Mouse (Mus musculus): ENCODE measurements at regions not wholly inside any gene's neighbourhood (a gene's known extent, or its start where the extent isn't known, plus 50 kb on each side); places are given as distances from the start of the nearest gene placed in this dataset.
A peak's percentile ranks its signal among the peaks of the same experiment; 100 is the strongest.
"Not testable (repeated sequence)": the region's sequence is repeated elsewhere in the genome, so short reads cannot be mapped to it uniquely, and the experiment has no call there.

DNA sequence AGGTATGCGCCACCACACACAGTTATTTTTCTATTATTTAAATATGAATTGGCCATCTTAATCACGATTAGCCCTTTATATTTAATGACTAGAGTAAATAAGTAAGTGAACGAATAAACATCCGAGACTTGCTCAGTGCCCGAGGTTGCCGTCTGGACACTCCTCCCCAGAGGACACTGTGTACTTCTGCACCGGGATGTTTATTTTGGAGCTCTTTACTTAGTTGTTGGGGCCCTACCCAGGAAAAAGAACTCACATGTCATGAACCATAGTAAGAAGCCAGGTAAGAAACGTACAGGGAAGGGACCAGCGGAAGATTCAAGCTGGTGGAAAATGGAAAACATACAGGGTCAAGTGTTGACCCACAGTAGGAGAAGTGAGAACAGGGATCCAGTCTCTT, 89.0 kb downstream of the Akr1d1 start:
- no peak for DNase-seq

DNA sequence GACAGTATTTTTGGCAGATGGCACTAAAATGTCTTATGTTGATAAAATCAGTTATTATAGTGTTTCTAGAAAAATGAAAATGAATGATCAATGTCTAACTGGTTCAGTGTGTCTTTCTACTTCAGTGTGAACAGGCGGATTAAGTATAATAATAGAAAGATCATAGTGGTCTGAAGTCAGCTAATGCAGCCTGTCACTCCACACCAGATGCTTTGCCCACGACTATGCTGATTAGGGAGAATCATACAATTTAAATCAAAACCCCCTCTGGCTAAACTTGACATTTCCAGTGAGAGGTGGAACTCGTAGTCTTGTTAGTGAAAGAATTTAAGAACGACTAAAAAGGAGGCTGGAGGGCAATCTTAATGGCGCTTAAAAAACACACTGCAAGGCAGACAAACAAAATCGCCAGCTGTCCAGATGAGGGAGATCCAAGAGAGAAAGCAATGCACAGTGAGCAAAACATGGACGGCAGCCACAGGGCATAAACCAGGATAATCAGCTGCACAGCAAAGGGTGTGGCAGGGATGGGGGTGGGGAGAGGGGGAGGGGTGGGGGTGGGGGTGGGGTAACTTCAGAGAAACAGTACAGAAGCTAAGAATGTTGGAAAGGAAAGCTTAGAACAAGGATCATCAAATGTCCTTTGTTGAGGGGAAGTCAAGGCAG, 91.5 kb downstream of the Akr1d1 start:
- no peak for DNase-seq

DNA sequence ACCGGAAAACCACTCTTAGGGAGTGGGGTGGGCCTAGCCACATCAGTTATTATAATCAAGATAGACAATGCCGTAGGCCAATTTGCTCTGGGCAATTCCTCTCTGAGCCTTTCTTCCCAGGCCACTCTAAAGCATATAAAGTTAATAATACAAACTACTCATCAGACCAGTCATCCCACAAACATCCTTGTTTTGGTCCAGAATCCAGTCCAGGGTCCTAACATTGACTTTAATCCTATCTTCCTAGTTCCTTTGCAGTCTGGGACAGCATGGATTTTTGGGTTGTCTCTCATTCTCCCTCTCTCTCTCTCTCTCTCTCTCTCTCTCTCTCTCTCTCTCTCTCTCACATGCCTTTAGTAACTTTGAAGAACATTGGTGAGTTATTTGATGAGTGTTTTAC, 92.3 kb downstream of the Akr1d1 start:
- no peak for DNase-seq

DNA sequence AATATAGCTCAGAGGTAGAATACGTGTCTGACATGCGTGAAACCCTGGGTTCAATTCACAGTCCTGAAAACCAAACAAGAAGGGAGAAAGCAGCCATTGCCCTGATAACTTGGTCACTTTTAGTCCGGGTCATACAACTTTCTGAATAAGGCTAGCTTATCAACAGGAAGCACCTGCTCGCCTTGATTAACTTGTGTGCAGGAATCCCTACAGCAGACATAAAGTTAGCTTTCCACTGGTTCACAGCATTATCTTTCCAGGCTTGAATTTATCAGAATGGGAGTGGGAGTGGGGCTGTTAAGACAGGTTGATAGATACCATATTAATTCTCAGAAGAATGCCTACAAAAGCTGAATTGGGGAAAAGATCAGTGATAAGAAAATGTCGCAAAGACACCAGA, 97.2 kb downstream of the Akr1d1 start:
- no peak for DNase-seq

DNA sequence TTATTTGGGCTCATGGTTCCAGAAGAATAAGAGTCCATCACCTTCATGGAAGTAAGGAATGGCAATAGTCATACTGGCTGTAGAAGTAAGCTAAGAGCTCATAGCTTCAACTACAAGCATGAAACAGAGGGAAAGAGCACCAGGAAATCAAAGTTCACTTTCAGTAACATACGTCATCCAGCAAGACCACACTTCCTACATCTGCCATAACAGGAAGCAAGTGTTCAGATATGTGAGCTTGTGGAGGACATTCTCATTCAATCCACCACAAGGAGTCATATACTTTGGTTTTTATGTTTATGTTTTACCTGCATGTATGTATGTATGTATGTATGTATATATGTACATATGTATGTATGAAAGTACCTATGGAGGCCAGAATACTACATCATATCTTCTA, 104.0 kb downstream of the Akr1d1 start:
- DNase-seq, result no peak

DNA sequence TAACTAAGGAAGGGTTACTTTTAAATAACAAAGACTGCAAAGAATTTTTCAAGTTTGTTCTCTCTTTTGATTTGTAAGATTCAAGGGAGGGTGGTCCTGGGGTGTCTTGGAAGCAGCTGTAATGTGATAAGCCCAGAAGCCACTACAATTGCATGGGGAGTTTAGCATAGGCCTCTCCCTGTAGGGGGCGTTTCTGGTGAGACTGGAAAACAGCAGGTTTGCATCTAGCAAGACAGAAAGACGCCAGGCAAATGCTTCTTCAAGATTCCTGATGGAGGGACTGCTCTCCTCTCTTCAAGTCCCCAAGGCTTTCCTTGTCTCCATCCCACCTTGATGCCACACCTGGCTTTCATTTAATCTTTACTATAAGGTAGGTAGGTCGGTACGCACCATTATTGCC, 112.1 kb downstream of the Akr1d1 start:
- DNase-seq, result no peak

DNA sequence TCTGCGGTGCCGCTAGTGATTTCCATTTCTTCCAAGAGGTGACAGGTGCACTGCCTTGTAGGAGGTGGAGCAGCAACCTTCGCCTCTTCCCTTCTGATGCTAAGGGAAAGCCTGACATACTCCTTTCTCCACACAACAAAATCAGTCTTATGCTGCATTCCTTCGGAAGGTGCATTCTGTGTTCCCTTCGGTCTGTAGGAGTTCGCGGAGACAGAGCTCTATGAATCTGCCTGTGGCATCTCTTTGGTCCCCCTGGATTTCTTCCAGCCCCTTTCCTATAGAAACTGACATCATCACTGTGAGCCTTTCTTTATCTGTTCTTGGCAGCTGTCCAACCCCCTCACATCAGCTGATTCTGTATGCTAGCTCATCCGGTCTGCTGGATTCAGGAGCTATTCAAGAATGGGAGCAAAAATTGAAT, 112.7 kb downstream of the Akr1d1 start:
- DNase-seq, result peak; percentile 58

DNA sequence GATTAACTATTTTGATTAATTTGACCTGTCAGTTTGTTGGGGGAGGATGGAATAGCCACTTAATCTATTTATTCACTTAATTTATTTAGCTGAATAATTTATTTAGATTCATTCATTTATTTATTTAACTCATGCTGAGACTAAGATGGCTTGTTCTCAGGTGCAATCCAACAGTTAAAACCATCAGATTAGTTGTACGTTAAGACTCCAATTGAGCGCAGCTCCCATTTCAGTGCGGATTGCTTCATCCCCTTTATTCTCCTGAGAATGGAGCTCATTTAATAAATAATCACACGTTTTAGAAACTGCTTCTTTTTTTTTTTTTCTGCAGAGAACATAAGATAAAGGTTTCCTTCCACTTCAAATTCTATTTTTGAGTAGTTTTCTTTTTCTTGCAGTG, 113.2 kb downstream of the Akr1d1 start:
- no peak for DNase-seq

DNA sequence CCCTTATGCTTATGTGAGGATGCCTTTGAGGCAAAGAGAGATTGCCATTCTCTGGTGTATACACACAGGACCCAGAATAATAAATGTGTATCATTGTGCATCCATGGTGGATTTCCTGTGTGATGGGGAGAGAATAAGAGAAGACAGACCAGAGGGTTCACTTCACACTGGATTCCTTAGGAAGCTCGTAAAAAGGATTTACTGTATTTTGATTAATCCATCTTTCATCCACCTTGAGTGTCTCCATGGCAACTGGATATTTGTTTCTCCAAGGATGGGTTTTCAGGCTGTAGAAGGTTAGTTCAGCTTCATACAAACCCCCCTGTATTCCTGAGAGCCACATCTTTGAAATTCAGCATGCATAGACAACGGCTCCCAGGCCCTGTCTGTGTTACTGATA, 113.7 kb downstream of the Akr1d1 start:
- no peak for DNase-seq

DNA sequence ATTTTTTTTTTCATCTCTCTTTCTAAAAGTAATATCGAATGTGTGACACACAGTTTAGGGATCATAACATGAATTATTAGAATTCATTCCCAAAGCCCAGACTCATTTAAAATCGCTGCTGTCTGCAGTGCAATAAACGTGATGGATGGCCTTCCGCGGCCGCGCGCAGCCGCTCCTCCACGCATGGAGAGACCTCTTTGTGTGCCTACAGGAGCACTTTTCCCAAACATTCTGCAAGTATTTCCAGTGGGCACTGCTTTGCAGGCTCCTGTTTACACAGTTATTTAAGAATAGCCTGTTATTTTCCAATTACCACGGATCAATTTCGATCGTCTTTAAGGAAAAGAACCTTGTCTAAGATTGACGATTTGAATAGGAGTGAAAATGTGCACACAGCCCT, 115.6 kb downstream of the Akr1d1 start:
- no peak for DNase-seq

DNA sequence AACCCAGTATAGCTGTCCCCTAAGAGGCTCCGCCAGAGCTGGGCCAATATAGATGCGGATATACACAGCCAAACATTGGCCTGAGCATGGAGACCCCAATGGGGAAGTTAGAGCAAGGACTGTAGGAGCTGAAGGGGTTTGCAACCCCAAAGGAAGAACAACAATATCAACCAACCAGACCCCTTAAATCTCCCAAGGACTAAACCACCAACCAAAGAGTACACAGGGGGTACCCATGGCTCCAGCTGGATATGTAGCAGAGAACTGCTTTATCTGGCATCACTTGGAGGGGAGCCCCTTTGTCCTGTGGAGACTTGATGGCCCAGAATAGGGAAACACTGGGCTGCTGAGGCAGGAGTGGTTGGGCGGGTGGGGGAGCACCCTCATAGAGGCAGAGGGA, 127.3 kb downstream of the Akr1d1 start:
- not testable (repeated sequence) for DNase-seq

DNA sequence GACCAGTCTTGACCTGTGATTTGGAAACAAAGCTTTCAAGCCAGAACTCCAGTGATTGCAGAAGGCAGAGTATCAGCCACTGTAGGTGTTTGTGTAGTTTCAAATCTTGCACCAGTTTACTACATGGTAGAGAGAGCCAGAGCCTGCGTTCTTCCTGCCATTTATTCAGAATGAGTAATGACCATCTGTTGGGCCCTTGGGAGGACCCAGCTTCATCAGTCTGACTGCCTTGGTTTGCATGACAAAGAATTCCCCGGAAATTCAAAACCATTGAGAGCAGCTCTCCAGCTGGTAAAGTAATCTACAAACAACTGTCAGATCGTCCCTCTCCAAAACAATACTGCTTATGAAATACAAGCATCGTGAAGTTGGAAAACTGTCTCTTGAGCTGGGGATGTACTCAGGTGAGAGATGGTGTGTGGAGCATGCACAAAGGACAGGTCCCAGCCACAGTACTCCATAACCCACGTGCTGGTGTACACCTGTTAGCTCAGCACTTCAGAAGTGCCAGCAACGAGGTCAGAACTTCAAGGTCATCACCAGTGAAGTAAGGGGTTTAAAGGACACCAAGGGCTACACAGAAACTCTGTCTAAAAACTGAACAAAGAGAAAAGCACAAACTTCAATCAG, 128.2 kb downstream of the Akr1d1 start:
- DNase-seq, result no peak

DNA sequence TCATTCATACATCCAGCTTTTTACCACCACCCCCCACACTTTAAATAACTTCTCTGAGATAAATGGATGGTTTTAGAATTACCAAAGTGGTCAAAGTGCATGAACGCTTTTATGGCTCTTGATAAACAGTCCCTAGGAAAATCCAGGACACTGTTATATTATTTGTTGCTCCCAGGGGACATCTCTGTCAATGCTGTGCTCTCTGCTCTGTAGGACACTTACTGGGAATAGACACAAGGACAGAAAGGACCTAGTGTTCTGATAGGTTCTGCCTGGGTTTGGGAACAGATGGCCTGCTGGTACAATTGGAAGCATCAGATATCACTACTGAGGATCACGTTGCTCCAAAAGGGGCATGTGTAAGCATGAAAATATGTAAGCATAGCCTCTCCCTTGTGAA, 132.8 kb downstream of the Akr1d1 start:
- DNase-seq, result no peak

DNA sequence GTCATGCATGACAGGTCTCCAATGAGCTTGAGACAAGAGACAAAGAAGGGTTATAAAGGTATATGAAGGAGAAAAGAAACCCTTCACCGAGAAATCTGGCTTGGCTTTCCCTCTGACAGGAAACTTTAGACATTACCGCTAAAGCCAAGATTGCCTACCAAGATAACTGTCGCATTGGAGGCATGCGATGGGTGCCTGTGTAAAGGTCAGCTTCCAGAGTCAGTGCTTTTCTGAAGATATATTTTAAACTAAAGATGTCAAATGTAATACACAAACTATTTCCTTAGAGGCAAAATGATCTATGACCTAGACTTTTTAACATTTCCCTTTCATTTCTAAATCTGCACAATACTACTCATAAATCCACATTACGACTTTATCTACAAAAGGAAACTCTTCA, 135.6 kb downstream of the Akr1d1 start:
- no peak for DNase-seq

DNA sequence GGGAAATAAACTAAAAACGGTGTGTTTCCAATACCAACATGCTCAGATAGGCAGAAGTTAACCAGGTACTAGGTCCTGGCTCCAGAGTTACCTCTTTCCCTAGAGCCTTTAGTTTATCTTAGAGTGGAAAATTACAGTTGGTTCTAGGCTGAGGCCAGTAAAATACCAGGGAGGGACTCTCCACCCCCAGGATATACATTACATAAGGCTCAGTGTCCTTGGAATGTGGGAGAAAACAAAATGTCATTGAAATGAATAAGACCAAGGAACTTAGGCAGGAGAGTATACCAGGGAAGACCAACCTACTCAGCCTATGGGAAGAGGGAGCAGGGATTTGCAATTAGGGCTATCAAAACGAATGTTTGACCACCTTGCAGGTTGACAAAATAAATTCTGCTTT, 139.4 kb downstream of the Akr1d1 start:
- no peak for DNase-seq

DNA sequence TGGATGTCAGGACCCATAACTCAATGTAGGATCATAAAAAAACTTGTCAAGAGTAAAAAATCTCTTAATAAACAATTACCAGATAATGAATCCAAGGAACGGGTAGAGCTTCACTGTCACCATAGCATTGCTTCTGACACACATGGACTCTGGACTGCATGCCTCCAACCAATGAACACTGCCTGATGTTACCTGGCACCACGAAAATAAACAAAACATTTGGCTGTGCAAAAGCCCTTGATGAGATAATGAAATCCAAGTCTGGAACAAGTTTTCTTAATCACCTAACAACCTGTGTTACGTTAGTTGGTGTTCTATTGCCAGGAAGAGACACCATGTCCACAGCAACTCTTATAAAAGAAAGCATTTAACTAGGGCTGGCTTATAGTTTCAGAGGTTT, 140.7 kb downstream of the Akr1d1 start:
- DNase-seq, result no peak

DNA sequence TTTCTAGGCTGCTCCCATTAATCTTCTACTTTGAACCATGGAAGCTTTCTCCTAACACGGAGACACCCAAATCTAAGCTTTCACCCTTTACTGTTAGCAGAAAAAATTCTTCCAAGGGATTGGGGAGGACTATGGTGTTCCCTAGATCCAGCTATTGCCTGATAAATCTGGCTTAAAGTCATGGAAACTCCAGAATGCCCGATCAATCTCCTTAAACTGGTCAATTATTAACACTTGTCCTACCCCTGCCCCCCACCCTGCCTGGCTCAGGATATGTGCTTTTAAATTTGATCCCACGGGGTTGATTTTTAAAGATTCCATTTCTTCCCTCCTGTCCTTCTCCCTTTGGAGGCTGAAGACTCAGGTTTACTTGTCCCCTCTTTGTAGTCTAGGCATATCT, 149.9 kb downstream of the Akr1d1 start:
- DNase-seq, result no peak

DNA sequence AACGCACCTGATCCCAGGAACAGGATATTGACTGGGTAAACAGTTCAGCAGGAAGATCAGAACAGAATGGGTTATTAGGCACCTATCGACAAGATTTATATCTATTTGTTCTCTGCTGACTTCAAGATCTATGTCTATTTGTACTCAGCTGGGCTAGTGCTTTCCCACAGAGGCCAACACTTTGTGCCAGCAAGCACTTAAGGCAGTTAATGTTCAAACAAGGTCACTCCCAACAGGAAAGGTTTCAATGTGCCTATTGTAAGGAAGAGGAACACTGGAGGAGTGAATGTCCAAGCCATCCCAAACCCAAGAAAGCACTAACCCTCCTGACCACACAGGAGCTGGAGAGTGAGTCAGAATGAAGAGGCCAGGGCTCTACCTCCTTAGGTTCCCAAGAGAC, 151.4 kb downstream of the Akr1d1 start:
- DNase-seq, result not testable (repeated sequence)

DNA sequence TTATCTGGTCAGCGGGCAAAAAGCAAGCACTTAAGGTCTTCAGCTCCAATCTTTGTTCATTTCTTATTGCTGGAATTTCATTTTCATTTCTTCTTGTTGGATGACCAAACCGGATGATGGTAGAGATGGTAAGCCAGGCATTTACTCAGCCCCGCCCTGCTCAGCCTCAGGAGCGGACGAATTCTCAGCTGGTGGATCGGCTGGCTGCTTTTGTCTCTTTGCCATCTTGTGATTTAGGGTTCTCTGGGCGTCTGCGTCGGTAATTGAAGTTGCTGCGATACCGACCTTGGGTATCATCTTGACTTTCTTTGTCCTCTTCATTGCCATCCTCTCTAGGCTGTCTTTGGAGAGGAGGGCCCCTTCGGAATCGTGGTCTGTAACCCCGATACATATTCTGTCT, 156.1 kb downstream of the Akr1d1 start:
- DNase-seq, result no peak

DNA sequence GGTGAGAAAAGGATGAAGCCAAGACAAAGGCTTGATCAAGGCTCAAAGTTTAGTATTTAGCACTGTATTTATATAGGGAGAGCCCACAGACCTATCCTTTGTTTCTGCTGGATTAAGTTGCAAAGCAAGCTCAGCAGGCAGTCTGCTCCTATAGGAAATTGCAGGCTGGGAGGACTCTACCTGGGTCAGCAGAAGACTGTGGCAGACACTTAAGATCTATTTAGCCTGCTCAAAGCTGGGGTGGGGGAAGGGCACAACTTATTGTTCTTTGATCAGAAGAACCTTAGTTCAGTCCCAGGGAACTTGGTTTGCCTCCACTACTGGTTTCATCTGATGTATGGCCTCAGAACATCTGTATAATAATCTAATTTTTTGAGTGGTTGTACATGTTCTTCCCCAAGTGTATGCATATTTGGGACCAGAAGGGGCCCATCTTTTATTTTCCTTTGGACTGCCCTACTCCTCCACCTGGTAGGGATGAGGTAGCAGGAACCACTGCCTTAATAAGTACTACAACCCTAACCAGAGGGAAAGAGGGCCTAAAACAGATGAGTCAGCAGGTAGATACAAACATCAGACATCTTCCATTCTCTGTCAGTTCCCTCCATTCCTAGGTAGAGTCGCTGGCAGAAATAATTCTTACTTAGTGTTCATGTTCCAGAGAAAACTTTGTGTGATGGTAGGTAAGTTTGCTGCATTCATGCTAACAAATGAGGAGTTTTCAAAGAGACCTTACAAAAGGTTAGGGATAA, 159.1 kb downstream of the Akr1d1 start:
- no peak for DNase-seq

DNA sequence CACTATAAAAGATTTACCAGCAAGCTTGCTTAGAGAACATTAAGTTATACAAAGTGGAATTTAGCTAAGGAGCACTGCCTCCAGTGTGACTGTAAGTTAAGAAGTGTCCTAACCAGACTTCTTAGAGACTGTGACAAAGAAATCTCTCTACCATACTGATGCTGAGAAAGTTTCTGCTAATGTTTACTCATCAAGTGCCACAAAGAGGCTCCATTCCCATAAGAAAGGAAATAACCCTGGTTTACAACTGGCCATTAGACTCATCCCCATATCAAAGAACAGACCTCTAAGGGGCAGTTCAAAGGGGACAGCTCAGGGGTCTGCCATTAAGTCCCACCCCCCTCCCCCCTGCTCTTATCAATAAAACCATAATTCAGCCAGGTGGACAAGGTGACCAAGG, 159.7 kb downstream of the Akr1d1 start:
- no peak for DNase-seq

DNA sequence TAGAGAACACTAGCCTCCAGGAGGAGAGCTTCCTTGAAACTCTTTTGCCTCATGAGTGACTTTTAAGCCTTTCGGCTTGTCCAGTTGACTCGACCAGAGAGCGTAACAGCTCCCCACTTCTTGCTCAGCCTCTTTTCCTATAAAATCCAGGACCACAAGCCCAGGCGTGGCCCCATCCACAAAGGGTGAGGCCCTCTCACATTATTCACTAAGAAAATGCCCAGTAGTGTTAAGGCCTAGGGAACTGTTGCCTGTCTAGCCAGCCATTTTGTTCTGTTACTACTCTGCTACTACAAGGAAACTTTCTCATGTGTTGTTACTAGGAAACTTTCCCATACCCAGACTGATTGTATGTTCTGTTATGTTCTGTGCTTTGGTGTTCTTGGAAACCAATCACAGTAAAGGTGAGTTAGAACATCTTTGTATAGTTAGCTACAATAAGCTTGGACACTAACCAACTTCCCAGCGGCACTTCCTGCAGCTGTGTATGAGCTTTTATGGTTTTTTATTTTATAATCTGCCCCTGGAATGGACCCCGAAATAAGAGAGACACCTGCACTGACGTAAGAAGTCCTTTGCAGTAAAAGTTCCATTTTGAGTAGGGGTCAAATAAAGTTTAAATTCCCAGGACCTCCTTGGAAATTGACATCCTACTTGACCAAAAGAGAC, 162.1 kb downstream of the Akr1d1 start:
- DNase-seq, result no peak

DNA sequence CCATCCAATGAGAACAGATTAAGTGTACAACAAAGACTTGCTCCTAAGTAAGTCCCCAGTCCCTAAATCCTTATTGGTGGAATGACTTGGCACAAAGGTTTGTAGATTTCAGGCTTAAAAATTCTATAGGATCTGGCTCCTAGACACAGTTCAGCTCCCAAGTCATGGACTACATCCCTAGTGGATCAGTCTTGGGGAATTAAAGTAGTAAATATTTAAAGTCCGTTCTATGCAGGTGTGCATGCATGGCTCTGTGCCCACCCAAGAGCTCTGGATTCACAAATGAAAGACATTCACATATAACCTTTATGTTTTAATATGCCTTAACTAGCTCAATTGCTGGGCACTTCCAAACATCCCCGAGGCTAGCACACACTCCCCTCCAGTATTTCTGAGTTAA, 162.8 kb downstream of the Akr1d1 start:
- DNase-seq, result no peak

DNA sequence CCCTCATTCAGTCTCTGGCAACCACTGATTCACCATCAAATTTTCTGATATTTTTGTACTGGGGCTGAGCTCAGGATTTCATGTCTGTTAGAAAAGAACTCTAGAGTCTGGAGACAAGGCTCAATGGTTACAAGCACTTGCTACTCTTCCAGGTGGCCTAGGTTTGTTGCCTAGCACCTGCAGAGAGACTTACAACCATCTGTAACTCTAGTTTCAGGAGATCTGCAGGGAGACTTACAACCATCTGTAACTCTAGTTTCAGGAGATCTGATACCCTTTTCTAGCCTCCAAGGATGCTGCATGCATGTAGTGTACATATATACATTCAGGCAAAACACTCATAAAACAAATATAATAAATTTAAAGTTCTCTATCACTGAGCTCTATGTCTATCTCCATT, 166.1 kb downstream of the Akr1d1 start:
- DNase-seq, result no peak

Data from cerebellum, adult 8-10 months (tissue).